Mouse (Mus musculus): Measurements from ENCODE around the gene Ccdc6.

DNA sequence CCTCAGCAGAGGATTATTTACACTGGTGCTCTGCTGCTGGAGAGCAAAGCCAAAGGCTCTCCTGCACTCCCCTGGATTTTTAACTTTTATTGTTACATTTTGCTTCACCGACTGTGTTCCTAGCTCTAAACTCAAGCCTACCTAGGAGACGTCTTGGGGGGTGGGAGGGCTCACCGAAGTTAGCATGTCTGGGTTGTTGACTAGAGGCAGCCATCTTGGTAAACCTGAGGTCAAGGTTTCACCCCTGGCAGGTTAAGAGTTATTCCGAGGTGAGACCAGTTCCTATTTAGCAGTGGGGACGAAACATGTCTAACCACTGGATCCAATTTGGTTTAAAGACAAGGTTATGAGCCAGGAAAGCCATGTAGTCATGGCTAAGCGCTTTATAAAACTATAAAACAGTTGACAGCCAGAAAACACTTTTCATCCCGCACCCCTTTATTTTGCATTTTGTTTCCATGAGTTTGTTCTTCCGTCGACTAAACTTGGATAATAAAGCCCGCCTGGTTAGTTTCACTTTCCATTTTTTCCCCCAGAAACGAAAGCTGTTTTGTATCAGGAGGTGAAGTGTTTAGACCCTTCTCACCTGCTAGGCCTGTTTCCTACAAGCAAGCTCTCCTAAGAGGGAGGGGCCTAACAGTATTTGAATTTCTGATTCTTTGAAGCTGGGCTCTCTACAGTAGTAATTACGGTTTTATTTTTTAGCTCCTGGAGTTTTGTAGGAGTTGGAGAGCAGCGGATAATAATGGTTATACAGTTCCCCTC lies 1.2 kb upstream of the Ccdc6 start:
- no peak for TF ChIP-seq CTCF (IDR thresholded peaks at IDR 0.05; ENCODE audit: low read depth, low read length)
- no peak for TF ChIP-seq POLR2A (IDR thresholded peaks at IDR 0.05; ENCODE audit: insufficient read depth, low read length)
